Mouse (Mus musculus) heart, embryonic 12.5 days (tissue): ENCODE results near the gene Gstp2. TPM values are rescaled to one million over a fixed set of nuclear protein-coding genes. Genes with fewer than 3 reads are reported as not detected.

Experiments used
- ATAC-seq: fragments of 200-750 bp; cut with Nextera tagmentation; 2 replicates; pipeline ENCODE4 v1.8.0; 2017; ENCODE audit warnings: moderate TSS enrichment, moderate library complexity; ENCODE audit not compliant: insufficient number of reproducible peaks, low FRiP score
- H3K27ac ChIP-seq: fragments of 300-500 bp; sonication (generic); 2 replicates; pipeline ENCODE4 v1.5.1; 2016; ENCODE audit warnings: mild to moderate bottlenecking, moderate library complexity; ENCODE audit not compliant: poor library complexity, severe bottlenecking
- H3K27me3 ChIP-seq: fragments of 300-500 bp; sonication (generic); replicated peaks from 2 replicates; pipeline ENCODE4 v1.6.1; 2016; ENCODE audit warnings: mild to moderate bottlenecking, moderate library complexity
- H3K36me3 ChIP-seq: fragments of 300-500 bp; sonication (generic); 2 replicates; pipeline ENCODE4 v1.6.1; 2016; ENCODE audit warnings: mild to moderate bottlenecking, moderate library complexity
- H3K4me1 ChIP-seq: fragments of 300-500 bp; sonication (generic); replicated peaks from 2 replicates; pipeline ENCODE4 v1.6.1; 2016; ENCODE audit warnings: mild to moderate bottlenecking
- H3K4me2 ChIP-seq: fragments of 300-500 bp; sonication (generic); 2 replicates; pipeline ENCODE4 v1.6.1; 2016; ENCODE audit warnings: mild to moderate bottlenecking, moderate library complexity
- H3K4me3 ChIP-seq: fragments of 300-500 bp; sonication (generic); 2 replicates; pipeline ENCODE4 v1.5.1; 2016; ENCODE audit warnings: mild to moderate bottlenecking
- H3K9ac ChIP-seq: fragments of 300-500 bp; sonication (generic); 2 replicates; pipeline ENCODE4 v1.6.1; 2016; ENCODE audit warnings: mild to moderate bottlenecking, moderate library complexity
- H3K9me3 ChIP-seq: fragments of 300-500 bp; sonication (generic); replicated peaks from 2 replicates; pipeline ENCODE4 v1.6.1; 2016; ENCODE audit warnings: mild to moderate bottlenecking, moderate library complexity
- WGBS: fragments of 180-500 bp; shearing (Covaris S2); methylation state at CpG from one replicate; pipeline ENCODE4 v1.1.7; 2016; 5-methylcytosine and 5-hydroxymethylcytosine counted together
- polyA plus RNA-seq: library from polyadenylated mRNA; unstranded; fragments of >200 nt; fragmentation: Nextera tagmentation; extraction: Ambion mirVana; gene quantifications from 2 replicates; pipeline ENCODE4 v1.2.1, GENCODE M21; 2016

Gene Gstp2
- polyA plus RNA-seq, 1 experiment from 2014 or later, result 7.1 TPM

DNA sequence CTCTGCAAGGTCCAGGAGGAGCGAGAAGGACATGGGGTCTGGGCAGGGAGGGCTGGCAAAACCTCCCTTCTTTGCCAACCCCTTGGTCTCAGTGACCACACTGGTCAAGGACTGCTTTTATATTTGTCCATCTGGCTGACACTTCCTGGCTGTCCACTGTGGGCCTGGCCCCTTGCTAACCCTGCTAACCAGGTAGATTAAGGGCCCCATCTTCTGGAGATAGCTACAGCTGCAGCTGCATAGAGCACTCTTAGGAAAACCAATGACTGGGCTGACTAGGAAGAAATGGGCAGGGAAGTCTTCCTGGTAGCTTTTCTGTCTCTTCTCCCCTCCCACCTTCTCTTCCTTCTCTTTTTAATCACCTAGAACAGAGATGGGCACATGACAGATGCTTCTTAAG, 39.2 kb upstream of the Gstp2 start:
- Histone ChIP-seq H3K9ac (no peak overlapping the region), H3K9me3 (no peaks in the 10 kb centered on the region), H3K36me3 (no peaks in the 10 kb centered on the region), H3K27me3 (peaks cover 59% of the 10 kb centered on the region), H3K27ac (no peak overlapping the region), H3K4me3 (no peak overlapping the region), H3K4me2 (no peak overlapping the region), H3K4me1 (no peaks in the 10 kb centered on the region)
- 100% methylated on average over 1 of the region's 1 CpGs for WGBS
- no peak for ATAC-seq

GRCm38 (mm10) chr19:4083826-4084225, 38.0 kb upstream of the Gstp2 start:
- WGBS, result 32% methylated on average over 8 of the region's 8 CpGs
- Histone ChIP-seq H3K27me3 (peaks cover 51% of the 10 kb centered on the region), H3K27ac (no peak overlapping the region), H3K4me2 (no peak overlapping the region), H3K9ac (no peak overlapping the region), H3K9me3 (no peaks in the 10 kb centered on the region), H3K36me3 (no peaks in the 10 kb centered on the region), H3K4me1 (no peaks in the 10 kb centered on the region), H3K4me3 (no peak overlapping the region)
- peak; percentile 7; the same call in 1 of the 2 replicates for ATAC-seq

- no peaks in the 10 kb centered on the region for H3K4me1 ChIP-seq
- H3K36me3 ChIP-seq, result no peaks in the 10 kb centered on the region
- no peak overlapping the region for H3K4me3 ChIP-seq
- 66% methylated on average over 7 of the region's 7 CpGs for WGBS
- H3K9ac ChIP-seq, result no peak overlapping the region
- no peak overlapping the region for H3K4me2 ChIP-seq
- H3K9me3 ChIP-seq, result no peaks in the 10 kb centered on the region
- H3K27ac ChIP-seq, result no peak overlapping the region
- ATAC-seq, result no peak
- H3K27me3 ChIP-seq, result peaks cover 46% of the 10 kb centered on the region
Observed at GRCm38 (mm10) chr19:4083316-4083715, 37.5 kb upstream of the Gstp2 start.

DNA sequence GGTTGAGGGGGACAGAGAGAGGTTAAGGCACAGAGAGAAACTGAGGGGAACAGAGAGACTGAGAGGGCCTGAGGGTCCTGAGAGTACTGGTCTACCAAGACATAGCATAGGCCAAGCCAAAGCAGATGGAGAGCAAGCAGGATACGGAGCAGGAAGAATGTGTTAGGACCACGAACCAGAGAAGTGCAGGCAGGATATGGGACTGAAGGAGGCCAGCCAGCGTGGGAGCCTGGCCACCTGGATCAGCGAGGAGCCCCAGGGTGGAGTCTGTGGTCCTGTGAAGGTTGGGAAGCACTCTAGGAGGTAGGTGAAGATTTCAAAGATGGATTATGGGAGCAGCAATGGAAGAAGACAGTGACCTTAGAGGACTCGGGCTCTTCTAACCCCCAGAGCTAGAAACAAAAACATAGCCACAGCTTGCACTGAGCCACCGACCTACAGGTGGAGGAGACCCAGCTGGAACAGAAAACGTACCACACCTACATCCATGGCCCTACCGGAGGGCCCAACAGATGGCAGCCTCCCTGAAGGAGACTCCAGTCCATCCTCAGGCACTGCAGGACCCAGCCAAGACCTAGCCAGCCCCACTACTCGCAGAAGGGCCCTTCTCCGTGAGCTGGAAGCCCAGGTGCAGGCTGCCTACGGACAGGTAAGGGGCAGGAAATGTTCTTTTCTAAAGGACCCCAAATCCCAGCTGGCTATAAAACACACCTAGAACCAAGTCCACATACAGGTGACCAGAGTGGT, 36.6 kb upstream of the Gstp2 start:
- Histone ChIP-seq H3K36me3 (no peaks in the 10 kb centered on the region), H3K4me3 (no peak overlapping the region), H3K9ac (no peak overlapping the region), H3K9me3 (no peaks in the 10 kb centered on the region), H3K27me3 (peaks cover 43% of the 10 kb centered on the region), H3K27ac (no peak overlapping the region), H3K4me2 (no peak overlapping the region), H3K4me1 (no peaks in the 10 kb centered on the region)
- 75% methylated on average over 11 of the region's 11 CpGs for WGBS
- no peak for ATAC-seq

DNA sequence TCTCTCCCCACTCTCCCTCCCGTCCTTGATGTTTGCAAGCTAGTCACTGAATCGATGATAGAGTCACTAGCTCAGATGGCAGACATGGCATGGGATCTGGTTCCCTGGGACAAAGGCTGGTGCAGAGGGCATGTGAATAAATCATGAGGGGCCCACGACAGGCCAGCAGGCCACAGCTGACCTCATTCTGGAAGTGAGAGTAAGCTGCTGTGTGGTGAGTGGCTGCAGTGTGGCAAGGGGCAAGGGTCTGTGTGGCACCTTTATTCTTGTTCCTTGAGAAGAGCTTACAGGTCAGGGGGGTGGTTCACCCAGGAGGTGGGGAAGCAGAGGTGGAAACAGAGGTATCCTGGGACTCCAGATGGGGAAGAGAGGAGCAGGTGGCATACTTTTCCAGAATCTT, 35.6 kb upstream of the Gstp2 start, which contains the start of gene Cabp2:
Gene Cabp2 (plus strand): TSS at position 185 of the 400 bp plus-strand sequence.
- ATAC-seq, result no peak
- WGBS, result 74% methylated on average over 3 of the region's 3 CpGs
- H3K4me3 ChIP-seq, result no peak within 1 kb of the TSS

GRCm38 (mm10) chr19:4080511-4081009, 34.7 kb upstream of the Gstp2 start:
- no peak for ATAC-seq
- Histone ChIP-seq H3K27me3 (peaks cover 34% of the 10 kb centered on the region), H3K4me2 (no peak overlapping the region), H3K4me1 (no peaks in the 10 kb centered on the region), H3K27ac (no peak overlapping the region), H3K9ac (no peak overlapping the region), H3K4me3 (no peak overlapping the region), H3K9me3 (no peaks in the 10 kb centered on the region), H3K36me3 (no peaks in the 10 kb centered on the region)
- 62% methylated on average over 8 of the region's 8 CpGs for WGBS

More for the DNA sequence above, 35.6 kb upstream of the Gstp2 start, which contains the start of gene Cabp2:
- no peak within 1 kb of the TSS for H3K4me2 ChIP-seq
- H3K27me3 ChIP-seq, result peaks cover 42% of the 10 kb centered on the region
- H3K36me3 ChIP-seq, result no peaks in the 10 kb centered on the region
- no peak within 1 kb of the TSS for H3K9ac ChIP-seq
- no peak within 1 kb of the TSS for H3K27ac ChIP-seq
- no peaks in the 10 kb centered on the region for H3K9me3 ChIP-seq
- H3K4me1 ChIP-seq, result no peaks in the 10 kb centered on the region

GRCm38 (mm10) chr19:4079594-4079993, 33.8 kb upstream of the Gstp2 start:
- 75% methylated on average over 1 of the region's 1 CpGs for WGBS
- H3K4me1 ChIP-seq, result no peaks in the 10 kb centered on the region
- H3K9ac ChIP-seq, result no peak overlapping the region
- no peak overlapping the region for H3K4me2 ChIP-seq
- H3K27ac ChIP-seq, result no peak overlapping the region
- no peaks in the 10 kb centered on the region for H3K36me3 ChIP-seq
- H3K27me3 ChIP-seq, result peaks cover 29% of the 10 kb centered on the region
- H3K9me3 ChIP-seq, result no peaks in the 10 kb centered on the region
- no peak for ATAC-seq
- H3K4me3 ChIP-seq, result no peak overlapping the region

DNA sequence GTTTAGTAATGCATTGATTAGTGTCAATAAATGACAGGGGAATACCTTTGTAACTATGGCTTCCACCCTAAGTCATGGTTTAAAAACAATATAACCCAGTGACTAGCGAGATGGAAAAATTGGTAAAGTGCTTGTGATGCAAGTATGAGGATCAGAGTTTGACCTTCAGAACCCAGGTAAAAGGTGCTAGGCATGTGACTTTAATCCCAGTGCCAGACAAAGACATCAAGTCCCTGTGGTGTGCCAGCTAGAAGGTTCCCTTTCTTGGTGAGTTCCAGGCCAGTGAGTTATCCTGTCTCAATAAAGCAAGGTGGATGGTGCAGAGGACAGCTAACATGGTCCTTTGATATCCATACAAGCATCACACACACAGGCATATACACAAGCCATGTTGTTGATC, 29.7 kb upstream of the Gstp2 start:
- no peak for ATAC-seq
- H3K4me2 ChIP-seq, result no peak overlapping the region
- H3K4me3 ChIP-seq, result no peak overlapping the region
- no peaks in the 10 kb centered on the region; the same call in 1 of the 2 replicates for H3K27me3 ChIP-seq
- 82% methylated on average over 1 of the region's 1 CpGs for WGBS
- no peak overlapping the region for H3K9ac ChIP-seq
- no peaks in the 10 kb centered on the region for H3K4me1 ChIP-seq
- H3K9me3 ChIP-seq, result no peaks in the 10 kb centered on the region
- H3K36me3 ChIP-seq, result no peaks in the 10 kb centered on the region
- H3K27ac ChIP-seq, result no peak overlapping the region

DNA sequence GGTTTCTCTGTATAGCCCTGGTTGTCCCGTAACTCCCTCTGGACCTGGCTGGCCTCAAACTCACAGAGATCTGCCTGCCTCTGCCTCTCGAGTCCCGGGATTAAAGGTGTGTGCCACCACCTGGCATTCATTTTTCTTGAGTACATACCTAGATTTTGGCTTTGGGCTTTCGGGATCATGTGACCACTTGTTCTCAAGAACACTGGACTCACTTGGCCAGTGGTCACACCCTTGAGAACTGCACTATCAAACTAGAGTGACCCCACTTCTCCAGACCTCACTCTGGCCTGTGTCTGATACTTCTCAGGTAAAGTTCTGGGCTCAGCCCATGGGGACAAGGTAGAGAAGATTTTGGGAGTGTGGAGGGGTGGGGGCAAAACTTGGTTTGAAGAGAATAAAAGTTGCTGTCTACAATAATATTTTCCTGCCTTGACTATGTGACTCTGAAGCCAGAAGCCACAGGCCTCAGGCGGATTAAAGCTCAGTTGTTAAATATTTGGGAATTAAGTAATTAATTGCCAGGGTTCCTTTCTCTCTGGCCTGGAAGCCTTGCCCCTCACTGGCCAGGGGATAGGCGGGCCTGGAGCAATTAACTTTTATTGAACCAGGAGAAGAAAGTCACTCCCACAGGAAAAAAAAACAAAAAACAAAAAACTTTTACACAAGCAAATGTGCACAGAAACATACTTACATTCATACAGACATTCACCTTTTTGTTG, 27.0 kb upstream of the Gstp2 start:
- no peak overlapping the region for H3K27ac ChIP-seq
- no peaks in the 10 kb centered on the region for H3K36me3 ChIP-seq
- ATAC-seq, result no peak
- H3K4me1 ChIP-seq, result no peaks in the 10 kb centered on the region
- no peak overlapping the region for H3K9ac ChIP-seq
- no peak overlapping the region for H3K4me2 ChIP-seq
- H3K27me3 ChIP-seq, result no peaks in the 10 kb centered on the region
- 79% methylated on average over 6 of the region's 6 CpGs for WGBS
- no peak overlapping the region for H3K4me3 ChIP-seq
- H3K9me3 ChIP-seq, result no peaks in the 10 kb centered on the region

- Histone ChIP-seq H3K4me3 (no peak overlapping the region), H3K36me3 (no peaks in the 10 kb centered on the region), H3K9ac (no peak overlapping the region), H3K4me1 (no peaks in the 10 kb centered on the region), H3K9me3 (no peaks in the 10 kb centered on the region), H3K4me2 (no peak overlapping the region), H3K27me3 (no peaks in the 10 kb centered on the region), H3K27ac (no peak overlapping the region)
- ATAC-seq, result no peak
- 89% methylated on average over 6 of the region's 6 CpGs for WGBS
Observed at GRCm38 (mm10) chr19:4071406-4071805, 25.6 kb upstream of the Gstp2 start.

- H3K4me3 ChIP-seq, result no peak overlapping the region
- no peaks in the 10 kb centered on the region for H3K9me3 ChIP-seq
- H3K27ac ChIP-seq, result no peak overlapping the region
- no peaks in the 10 kb centered on the region for H3K4me1 ChIP-seq
- H3K9ac ChIP-seq, result no peak overlapping the region
- WGBS, result 77% methylated on average over 8 of the region's 8 CpGs
- no peak overlapping the region for H3K4me2 ChIP-seq
- no peak for ATAC-seq
- no peaks in the 10 kb centered on the region for H3K27me3 ChIP-seq
- no peaks in the 10 kb centered on the region for H3K36me3 ChIP-seq
Observed at GRCm38 (mm10) chr19:4070756-4071155, 24.9 kb upstream of the Gstp2 start.
